Mouse (Mus musculus) lung, postnatal 4 days (tissue): ENCODE measurements around the gene Mdh2.

ENCODE experiments used
- DNase-seq, 2 experiments: peaks; one replicate each; pipeline ENCODE4 v3.0.0; 2021

Gene Mdh2

GRCm38 (mm10) chr5:135777796-135778470, 347 bp upstream of the Mdh2 start, which contains the start of gene Styxl1:
Gene Styxl1 (minus strand): TSS chr5:135778385.
- DNase-seq: no peak

- no peak for DNase-seq
Observed at GRCm38 (mm10) chr5:135780331-135780730, 2.1 kb downstream of the Mdh2 start.

GRCm38 (mm10) chr5:135782901-135783300, 4.6 kb downstream of the Mdh2 start:
- no peak for DNase-seq

GRCm38 (mm10) chr5:135793996-135794858, 15.9 kb downstream of the Mdh2 start:
- DNase-seq: peak; percentile 85 to 91

- no peak for DNase-seq
Observed at GRCm38 (mm10) chr5:135794859-135795181, 16.5 kb downstream of the Mdh2 start.

- no peak for DNase-seq
Observed at GRCm38 (mm10) chr5:135799746-135800145, 21.5 kb downstream of the Mdh2 start.

- no peak for DNase-seq
Observed at GRCm38 (mm10) chr5:135800927-135801326, 22.6 kb downstream of the Mdh2 start.

GRCm38 (mm10) chr5:135802641-135803040, 24.4 kb downstream of the Mdh2 start:
- DNase-seq: no peak

GRCm38 (mm10) chr5:135803135-135803534, 24.9 kb downstream of the Mdh2 start:
- no peak for DNase-seq

GRCm38 (mm10) chr5:135803676-135804075, 25.4 kb downstream of the Mdh2 start:
- DNase-seq: no peak

- no peak for DNase-seq
Observed at GRCm38 (mm10) chr5:135804735-135805134, 26.5 kb downstream of the Mdh2 start.

GRCm38 (mm10) chr5:135806555-135807262, 28.4 kb downstream of the Mdh2 start, which contains the start of gene Srrm3:
Gene Srrm3 (plus strand): TSS chr5:135806890.
- peak; percentile 90 to 94 for DNase-seq

GRCm38 (mm10) chr5:135807263-135807637, 29.0 kb downstream of the Mdh2 start:
- no peak for DNase-seq

- DNase-seq: no peak
Observed at GRCm38 (mm10) chr5:135812991-135813390, 34.7 kb downstream of the Mdh2 start.

- DNase-seq: no peak
Observed at GRCm38 (mm10) chr5:135818491-135818890, 40.2 kb downstream of the Mdh2 start.

- DNase-seq: no peak
Observed at GRCm38 (mm10) chr5:135822316-135822944, 44.1 kb downstream of the Mdh2 start.

GRCm38 (mm10) chr5:135824517-135824916, 46.2 kb downstream of the Mdh2 start:
- no peak for DNase-seq

GRCm38 (mm10) chr5:135826225-135826624, 47.9 kb downstream of the Mdh2 start:
- DNase-seq: no peak

GRCm38 (mm10) chr5:135829381-135829780, 51.1 kb downstream of the Mdh2 start:
- DNase-seq: no peak

- DNase-seq: no peak
Observed at GRCm38 (mm10) chr5:135832729-135833128, 54.4 kb downstream of the Mdh2 start.

GRCm38 (mm10) chr5:135834769-135835491, 56.6 kb downstream of the Mdh2 start:
- DNase-seq: peak; percentile 62 to 71

- DNase-seq: no peak
Observed at GRCm38 (mm10) chr5:135835492-135835858, 57.2 kb downstream of the Mdh2 start.
